Mouse (Mus musculus) heart, embryonic 13.5 days (tissue): ENCODE results near the gene Snapc2. TPM values are rescaled to one million over a fixed set of nuclear protein-coding genes. Genes with fewer than 3 reads are reported as not detected.
A peak's percentile ranks its signal among the peaks of the same experiment; 100 is the strongest.

Experiments
- ATAC-seq: fragments of 200-750 bp; cut with Nextera tagmentation; 2 replicates; pipeline ENCODE4 v1.8.0; 2017; ENCODE audit warnings: moderate TSS enrichment; ENCODE audit not compliant: insufficient number of reproducible peaks, low FRiP score, low TSS enrichment; ENCODE audit errors: extremely low read depth
- H3K27ac ChIP-seq: fragments of 300-500 bp; sonication (generic); replicated peaks from 2 replicates; pipeline ENCODE4 v1.5.1; 2015; ENCODE audit warnings: moderate library complexity, mild to moderate bottlenecking, inconsistent platforms
- H3K27me3 ChIP-seq: fragments of 300-500 bp; sonication (generic); replicated peaks from 2 replicates; pipeline ENCODE4 v1.6.1; 2015; ENCODE audit warnings: mild to moderate bottlenecking, inconsistent platforms
- H3K36me3 ChIP-seq: fragments of 300-500 bp; sonication (generic); 2 replicates; pipeline ENCODE4 v1.6.1; 2015; ENCODE audit warnings: mild to moderate bottlenecking, inconsistent platforms
- H3K4me1 ChIP-seq: fragments of 300-500 bp; sonication (generic); 2 replicates; pipeline ENCODE4 v1.6.1; 2015; ENCODE audit warnings: inconsistent platforms
- H3K4me2 ChIP-seq: fragments of 300-500 bp; sonication (generic); 2 replicates; pipeline ENCODE4 v1.6.1; 2015; ENCODE audit warnings: inconsistent platforms, mild to moderate bottlenecking, moderate library complexity
- H3K4me3 ChIP-seq: fragments of 300-500 bp; sonication (generic); 2 replicates; pipeline ENCODE4 v1.5.1; 2015; ENCODE audit warnings: moderate library complexity, mild to moderate bottlenecking, inconsistent platforms
- H3K9ac ChIP-seq: fragments of 300-500 bp; sonication (generic); 2 replicates; pipeline ENCODE4 v1.6.1; 2015; ENCODE audit warnings: inconsistent platforms, mild to moderate bottlenecking, moderate library complexity
- H3K9me3 ChIP-seq: fragments of 300-500 bp; sonication (generic); 2 replicates; pipeline ENCODE4 v1.6.1; 2016; ENCODE audit warnings: inconsistent platforms
- WGBS: fragments of 180-500 bp; shearing (Covaris S2); methylation state at CpG from one replicate; pipeline ENCODE4 v1.1.7; 2015; ENCODE audit warnings: mixed read lengths; 5-methylcytosine and 5-hydroxymethylcytosine counted together
- polyA plus RNA-seq: library from polyadenylated mRNA; unstranded; fragments of >200 nt; fragmentation: Nextera tagmentation; extraction: Ambion mirVana; gene quantifications from 2 replicates; pipeline ENCODE4 v1.2.1, GENCODE M21; 2015

Gene Snapc2
- polyA plus RNA-seq, 1 experiment from 2014 or later: 39.5 TPM

DNA sequence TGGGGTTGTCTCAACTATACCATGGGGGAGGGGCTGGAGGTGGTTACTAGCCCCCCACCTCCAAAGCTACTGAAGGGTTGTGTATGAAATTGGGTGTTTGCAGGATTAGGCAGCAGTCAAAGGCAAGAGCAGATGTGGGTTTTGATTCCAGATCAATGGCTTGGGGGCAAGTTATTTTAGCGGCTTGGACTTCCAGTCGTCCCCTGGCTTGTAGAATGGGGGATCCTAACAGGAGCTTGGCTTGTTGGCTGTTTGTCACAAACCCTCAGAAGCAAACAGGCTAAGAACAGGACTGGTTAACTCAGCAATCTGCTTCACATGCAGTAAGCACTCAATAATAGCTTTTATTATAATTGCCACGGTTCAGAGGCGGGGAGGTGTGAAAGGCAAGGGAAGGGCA, 4.5 kb downstream of the Snapc2 start:
- 87% methylated on average over 4 of the region's 4 CpGs for WGBS
- H3K9me3 ChIP-seq: no peaks in the 10 kb centered on the region
- 0 out of 2 replicates have a peak overlapping the region, but pooled peaks have one; percentile 29 for H3K9ac ChIP-seq
- H3K4me1 ChIP-seq: peaks cover 42% of the 10 kb centered on the region
- no peak for ATAC-seq
- H3K36me3 ChIP-seq: peaks cover 56% of the 10 kb centered on the region
- H3K27ac ChIP-seq: no peak overlapping the region
- H3K27me3 ChIP-seq: no peaks in the 10 kb centered on the region
- H3K4me3 ChIP-seq: 0 out of 2 replicates have a peak overlapping the region, but pooled peaks have one; percentile 88
- H3K4me2 ChIP-seq: no peak overlapping the region

DNA sequence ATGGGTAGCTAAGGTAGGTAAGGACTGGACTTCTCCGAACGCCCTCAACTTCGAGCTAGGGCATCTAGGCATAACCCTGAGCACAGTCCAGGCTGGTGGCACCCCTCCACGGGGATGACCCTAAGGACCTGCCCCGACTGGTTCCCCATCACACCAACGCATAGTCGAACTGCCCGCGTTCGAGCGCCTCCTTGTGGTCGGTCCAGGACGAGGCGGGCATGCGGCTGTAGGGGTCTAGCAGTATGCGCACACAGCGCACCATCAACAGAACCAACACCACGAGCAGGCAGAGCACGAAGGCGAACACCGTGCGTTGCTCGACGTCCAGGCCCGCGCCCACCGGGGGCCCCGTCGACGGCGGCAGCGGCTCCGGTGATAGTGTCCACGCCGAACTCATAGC, 5.4 kb downstream of the Snapc2 start:
- peaks cover 65% of the 10 kb centered on the region for H3K36me3 ChIP-seq
- peak overlapping the region; percentile 95 for H3K4me2 ChIP-seq
- H3K4me3 ChIP-seq: peak overlapping the region; percentile 88
- H3K27me3 ChIP-seq: no peaks in the 10 kb centered on the region
- peak overlapping the region; percentile 67 for H3K27ac ChIP-seq
- ATAC-seq: peak; percentile 7; the same call in 1 of the 2 replicates
- H3K9me3 ChIP-seq: no peaks in the 10 kb centered on the region
- H3K4me1 ChIP-seq: peaks cover 39% of the 10 kb centered on the region
- WGBS: 3% methylated on average over 35 of the region's 35 CpGs
- peak overlapping the region; percentile 90 for H3K9ac ChIP-seq

DNA sequence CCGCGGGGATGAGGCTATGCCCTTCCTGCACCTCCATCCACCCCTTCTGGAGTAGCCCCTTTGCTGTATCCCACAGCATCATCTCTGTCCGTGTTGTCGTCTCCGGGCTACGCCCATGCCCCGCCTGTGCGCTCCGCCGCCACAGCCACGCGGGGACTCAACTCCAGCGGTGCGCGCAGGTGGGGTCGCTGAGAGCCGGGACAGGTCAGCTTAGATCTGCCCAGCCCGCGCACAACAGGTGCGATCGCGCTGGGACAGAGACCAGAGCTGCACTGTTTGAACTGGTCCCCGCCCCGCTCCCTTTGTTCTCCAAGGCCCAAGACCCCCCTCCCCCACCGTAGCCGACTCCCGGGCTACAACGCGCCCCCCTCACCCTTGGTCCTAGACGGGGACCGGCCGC, 5.8 kb downstream of the Snapc2 start:
- under 1% methylated on average over 32 of the region's 32 CpGs for WGBS
- ATAC-seq: peak; percentile 39
- Histone ChIP-seq H3K27me3 (no peaks in the 10 kb centered on the region), H3K9ac (peak overlapping the region; percentile 90), H3K4me1 (peaks cover 37% of the 10 kb centered on the region), H3K4me2 (peak overlapping the region; percentile 95), H3K36me3 (peaks cover 69% of the 10 kb centered on the region), H3K27ac (peak overlapping the region; percentile 67), H3K4me3 (peak overlapping the region; percentile 88), H3K9me3 (no peaks in the 10 kb centered on the region)

DNA sequence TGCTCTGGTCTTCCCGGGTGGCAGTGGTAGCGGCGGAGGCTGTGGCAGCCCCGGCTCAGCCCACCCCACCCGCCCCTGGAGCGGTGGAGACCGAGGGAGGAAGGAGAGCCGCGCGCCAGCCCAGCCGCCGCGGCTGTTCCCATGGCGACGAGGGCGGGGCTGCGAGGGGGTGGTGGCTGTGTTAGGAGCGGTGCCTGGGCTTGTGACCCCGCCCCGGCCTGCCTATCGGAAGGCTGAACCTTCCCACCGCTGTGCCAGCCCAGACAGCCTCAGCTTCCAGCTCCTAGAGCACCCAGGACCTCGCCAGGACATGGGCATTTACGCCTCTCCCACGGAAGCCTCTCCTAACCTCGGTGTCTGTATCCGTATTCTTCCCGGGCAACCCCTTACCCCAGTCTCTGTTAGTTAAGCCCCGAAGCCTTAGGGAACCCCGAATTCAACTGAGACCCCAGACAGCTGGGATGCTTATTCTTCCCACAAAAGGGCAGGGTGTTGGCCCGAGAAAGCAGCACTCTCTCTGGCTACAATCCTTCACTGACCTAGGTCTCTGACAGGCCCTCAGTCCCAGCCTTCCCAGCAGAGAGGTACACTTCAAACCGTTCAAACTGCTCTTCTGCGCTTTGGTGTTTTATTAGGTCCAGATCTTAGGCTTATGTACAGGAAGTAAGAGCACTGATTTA, 6.4 kb downstream of the Snapc2 start, which contains the start of gene Ctxn1:
Ctxn1 (minus strand) TSS at position 150 of the 680 bp plus-strand sequence.
- peak; percentile 87 for ATAC-seq
- WGBS: 5% methylated on average over 33 of the region's 33 CpGs
- H3K36me3 ChIP-seq: peaks cover 75% of the 10 kb centered on the region

DNA sequence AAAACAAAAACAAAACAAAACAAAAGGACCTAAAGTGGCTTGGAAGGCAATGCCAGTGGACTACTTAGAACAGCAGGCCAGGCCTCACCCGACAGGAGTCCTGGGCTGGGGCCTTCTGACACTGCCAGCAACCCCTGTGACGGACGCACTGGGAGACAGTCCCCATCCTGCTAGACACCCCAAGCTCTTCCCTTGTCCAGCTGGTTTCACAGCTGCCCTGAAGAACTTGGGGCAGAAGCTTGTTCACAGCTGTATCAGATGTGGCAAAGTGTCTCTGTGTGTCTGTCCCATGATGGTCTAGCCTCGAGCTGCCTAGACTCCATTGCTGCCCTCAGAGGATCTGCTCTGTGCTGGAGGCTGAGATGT, 6.9 kb downstream of the Snapc2 start:
- H3K4me2 ChIP-seq: peak overlapping the region; percentile 95; the same call in 1 of the 2 replicates

More for the DNA sequence above, 6.4 kb downstream of the Snapc2 start, which contains the start of gene Ctxn1:
- Histone ChIP-seq H3K9ac (peak within 1 kb of the TSS; percentile 90), H3K27me3 (no peaks in the 10 kb centered on the region), H3K9me3 (no peaks in the 10 kb centered on the region), H3K4me2 (peak within 1 kb of the TSS; percentile 95), H3K4me3 (peak within 1 kb of the TSS; percentile 88), H3K27ac (peak within 1 kb of the TSS; percentile 67), H3K4me1 (peaks cover 31% of the 10 kb centered on the region)

DNA sequence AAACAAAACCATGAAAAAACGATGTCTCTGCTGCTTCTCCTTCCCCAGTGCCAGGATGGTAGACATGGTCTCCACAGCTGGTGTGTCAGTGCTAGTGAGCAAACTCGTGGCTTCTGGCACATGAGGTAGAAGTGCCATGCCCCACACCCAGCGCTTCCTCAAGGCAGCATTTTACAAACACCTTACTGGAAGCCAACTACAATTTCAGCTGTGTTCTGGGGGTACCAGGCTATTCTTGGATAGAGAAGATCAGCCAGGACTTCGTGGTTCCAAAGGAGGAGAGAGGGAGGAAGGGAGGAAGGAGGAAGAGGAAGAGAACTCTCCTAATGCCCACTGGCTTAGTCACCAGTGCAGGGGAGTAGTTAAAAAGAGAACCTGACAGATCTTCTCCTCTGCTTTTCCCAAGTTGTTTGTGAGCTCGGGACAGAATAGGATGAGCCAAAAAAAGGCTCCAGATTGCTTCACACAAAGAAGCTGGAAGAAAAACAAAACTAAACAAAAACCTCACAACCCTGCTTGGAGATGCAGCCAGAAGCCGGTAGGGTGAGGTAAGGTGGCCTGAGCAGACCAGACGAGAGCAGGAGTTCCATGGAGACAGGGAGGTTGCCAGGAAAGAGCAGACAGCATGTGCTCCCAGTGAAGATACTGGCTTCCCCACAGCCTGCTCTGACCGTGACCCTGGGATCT, 10.4 kb downstream of the Snapc2 start:
- no peak for ATAC-seq
- WGBS: 82% methylated on average over 8 of the region's 8 CpGs
- no peak overlapping the region for H3K4me2 ChIP-seq
- no peaks in the 10 kb centered on the region for H3K27me3 ChIP-seq
- no peak overlapping the region for H3K4me3 ChIP-seq
- no peak overlapping the region for H3K27ac ChIP-seq
- H3K9ac ChIP-seq: no peak overlapping the region
- peaks cover 88% of the 10 kb centered on the region for H3K36me3 ChIP-seq
- H3K4me1 ChIP-seq: peaks cover 11% of the 10 kb centered on the region
- no peaks in the 10 kb centered on the region for H3K9me3 ChIP-seq

More for the DNA sequence above, 6.9 kb downstream of the Snapc2 start:
- H3K9ac ChIP-seq: peak overlapping the region; percentile 72
- peak overlapping the region; percentile 53 for H3K27ac ChIP-seq
- WGBS: 82% methylated on average over 4 of the region's 4 CpGs
- ATAC-seq: no peak
- H3K27me3 ChIP-seq: no peaks in the 10 kb centered on the region
- peaks cover 75% of the 10 kb centered on the region for H3K36me3 ChIP-seq
- peaks cover 28% of the 10 kb centered on the region for H3K4me1 ChIP-seq
- no peaks in the 10 kb centered on the region for H3K9me3 ChIP-seq
- no peak overlapping the region; the same call in 1 of the 2 replicates for H3K4me3 ChIP-seq

DNA sequence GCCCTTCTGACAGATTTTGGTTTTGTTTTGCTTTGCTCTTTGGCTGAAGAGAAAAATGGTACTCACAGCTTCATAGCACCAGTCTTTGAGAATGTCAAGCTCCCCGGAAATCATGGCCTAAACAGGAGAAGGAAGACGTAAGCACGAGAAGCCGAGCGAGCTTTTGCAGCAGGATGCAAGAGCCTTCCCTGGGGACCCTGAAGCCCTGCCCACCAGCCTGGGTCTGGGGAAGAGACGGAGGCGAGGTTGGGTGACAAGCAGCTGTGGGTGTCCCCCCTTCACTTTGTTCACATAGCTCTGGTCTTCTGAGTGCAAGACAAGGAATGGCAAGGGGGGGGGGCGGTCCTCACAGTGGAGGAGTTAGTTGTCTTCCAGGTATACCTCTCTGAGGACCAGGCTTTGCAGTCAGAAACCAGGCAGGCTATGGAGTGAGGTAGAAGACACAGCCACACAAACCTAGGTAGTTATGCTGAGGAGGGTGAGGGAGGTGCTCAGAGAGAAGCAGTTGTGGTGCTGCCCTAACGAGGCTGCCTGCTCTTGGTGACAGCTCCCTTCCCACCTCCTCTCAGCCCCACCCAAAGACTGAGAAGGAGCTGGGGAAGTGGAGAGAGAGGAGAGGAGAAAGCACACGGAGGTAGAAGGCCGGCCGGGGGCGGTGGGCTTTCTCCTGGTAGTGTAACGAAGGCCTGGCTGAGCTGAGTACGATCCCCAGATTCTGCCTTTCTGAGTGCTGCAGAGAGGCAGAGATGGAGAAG, 12.5 kb downstream of the Snapc2 start:
- Histone ChIP-seq H3K4me1 (no peaks in the 10 kb centered on the region), H3K4me3 (no peak overlapping the region), H3K4me2 (no peak overlapping the region), H3K27ac (no peak overlapping the region), H3K9ac (no peak overlapping the region), H3K9me3 (no peaks in the 10 kb centered on the region), H3K36me3 (peaks cover 100% of the 10 kb centered on the region), H3K27me3 (no peaks in the 10 kb centered on the region)
- ATAC-seq: no peak
- WGBS: 85% methylated on average over 15 of the region's 15 CpGs

DNA sequence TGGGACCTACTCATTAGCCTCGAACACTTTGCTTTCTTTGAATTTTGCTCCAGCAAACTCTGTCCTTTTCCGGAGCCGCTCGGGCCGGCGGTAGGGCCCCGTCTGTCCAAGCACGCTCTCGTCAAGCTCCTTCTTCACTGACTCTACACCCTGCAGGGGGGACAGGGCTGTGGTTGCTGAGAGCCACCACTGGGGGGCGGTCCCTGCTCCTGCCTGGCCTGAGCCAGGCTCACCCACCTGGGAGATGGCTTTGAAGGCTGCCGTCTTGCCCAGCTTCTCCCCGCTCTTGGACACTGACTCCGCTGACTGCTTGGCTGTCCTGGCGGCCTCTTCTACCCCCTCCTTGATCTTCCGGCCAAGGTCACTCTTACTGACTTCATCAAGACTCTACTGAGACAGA, 14.7 kb downstream of the Snapc2 start:
- no peak for ATAC-seq
- no peak overlapping the region for H3K9ac ChIP-seq
- no peaks in the 10 kb centered on the region for H3K4me1 ChIP-seq
- no peak overlapping the region for H3K4me3 ChIP-seq
- WGBS: 80% methylated on average over 15 of the region's 15 CpGs
- H3K27me3 ChIP-seq: no peaks in the 10 kb centered on the region
- no peak overlapping the region for H3K4me2 ChIP-seq
- peaks cover 100% of the 10 kb centered on the region for H3K36me3 ChIP-seq
- no peak overlapping the region for H3K27ac ChIP-seq
- no peaks in the 10 kb centered on the region for H3K9me3 ChIP-seq

DNA sequence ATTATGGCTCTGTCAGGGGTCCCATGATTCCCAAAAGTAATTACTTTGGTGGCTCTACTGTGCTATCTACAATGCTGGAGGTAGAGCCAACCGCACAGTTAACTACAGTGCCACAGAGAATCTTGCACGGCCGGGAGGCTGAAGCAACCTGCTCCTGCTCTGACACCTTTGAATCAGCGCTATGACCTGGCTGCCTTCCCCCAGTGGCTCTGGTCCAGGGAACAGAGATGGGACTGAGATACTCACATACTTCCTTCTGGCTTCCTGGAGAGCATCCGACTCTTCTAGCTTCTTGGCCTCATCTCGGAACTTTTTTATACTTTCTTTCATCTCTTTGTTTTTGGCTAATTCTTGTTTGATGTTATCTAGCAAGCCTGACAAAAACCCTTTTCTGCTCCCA, 16.7 kb downstream of the Snapc2 start:
- no peak for ATAC-seq

DNA sequence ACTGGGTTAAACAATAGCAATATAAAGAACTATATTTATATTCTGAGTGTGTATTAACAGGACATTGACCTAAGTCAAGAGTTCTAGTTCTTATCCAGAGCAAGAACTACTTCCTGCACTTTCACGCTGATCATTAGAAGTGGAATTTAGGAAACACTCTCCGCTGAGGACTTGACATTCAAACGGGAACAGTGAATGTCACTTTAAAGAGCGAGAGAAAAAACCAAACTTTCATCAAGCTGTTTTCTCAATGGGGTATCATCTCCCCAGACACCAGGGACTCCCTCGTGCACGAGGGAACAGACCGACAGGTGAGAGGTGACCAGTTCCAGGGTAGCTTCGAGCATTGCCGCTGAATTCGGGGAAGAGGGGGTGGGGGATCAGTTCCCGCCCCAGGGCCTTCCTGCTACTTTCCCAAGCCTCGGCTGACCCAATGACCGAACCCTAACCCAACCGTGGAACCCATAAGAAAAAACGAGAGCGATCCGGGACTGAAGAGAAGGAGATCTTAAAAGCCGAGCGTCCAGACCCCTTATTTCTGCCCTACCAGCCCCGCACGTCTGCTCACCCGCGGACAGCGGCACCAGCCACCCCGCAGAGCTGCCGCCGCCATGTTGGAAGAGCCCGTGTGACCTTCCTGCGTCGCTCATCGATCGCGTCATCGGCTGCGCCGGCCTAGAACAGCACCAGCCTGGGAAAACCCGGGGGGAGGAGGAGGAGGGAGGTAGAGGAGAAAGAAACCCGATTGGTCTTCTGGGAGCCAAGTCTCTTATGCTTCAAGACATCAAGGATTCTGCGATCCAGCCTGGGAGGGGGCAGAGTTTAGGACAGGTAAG, 22.6 kb downstream of the Snapc2 start, which contains the start of gene Timm44:
Timm44 (minus strand) TSS at position 639 of the 836 bp plus-strand sequence.
- H3K9ac ChIP-seq: peak within 1 kb of the TSS; percentile 87
- ATAC-seq: peak; percentile 89
- no peaks in the 10 kb centered on the region for H3K27me3 ChIP-seq
- H3K36me3 ChIP-seq: peaks cover 39% of the 10 kb centered on the region
- no peaks in the 10 kb centered on the region for H3K9me3 ChIP-seq
- H3K4me1 ChIP-seq: peaks cover 11% of the 10 kb centered on the region
- under 1% methylated on average over 39 of the region's 39 CpGs for WGBS
- H3K4me3 ChIP-seq: peak within 1 kb of the TSS; percentile 70
- H3K27ac ChIP-seq: peak within 1 kb of the TSS; percentile 43
- H3K4me2 ChIP-seq: peak within 1 kb of the TSS; percentile 79

More for the DNA sequence above, 16.7 kb downstream of the Snapc2 start:
- peaks cover 98% of the 10 kb centered on the region for H3K36me3 ChIP-seq
- no peaks in the 10 kb centered on the region for H3K9me3 ChIP-seq
- no peak overlapping the region for H3K4me3 ChIP-seq
- no peak overlapping the region for H3K9ac ChIP-seq
- H3K27me3 ChIP-seq: no peaks in the 10 kb centered on the region
- WGBS: 92% methylated on average over 6 of the region's 6 CpGs
- H3K27ac ChIP-seq: no peak overlapping the region
- peaks cover 4% of the 10 kb centered on the region; the same call in 1 of the 2 replicates for H3K4me1 ChIP-seq
- H3K4me2 ChIP-seq: no peak overlapping the region
